Mouse (Mus musculus) stomach, postnatal 0 days (tissue): Measurements from ENCODE around the gene Ino80. TPM values are rescaled to one million over a fixed set of nuclear protein-coding genes. Genes with fewer than 3 reads are reported as not detected.

Source experiments
- ATAC-seq: fragments of 200-750 bp; cut with Nextera tagmentation; 2 replicates; pipeline ENCODE4 v1.8.0; 2017; ENCODE audit not compliant: low FRiP score, low TSS enrichment
- DNase-seq: peaks from one replicate; pipeline ENCODE4 v3.0.0-alpha.2; 2016; ENCODE audit warnings: low spot score
- H3K27ac ChIP-seq: fragments of 300-500 bp; sonication (generic); replicated peaks from 2 replicates; pipeline ENCODE4 v1.5.1; 2014; ENCODE audit warnings: mild to moderate bottlenecking, control low read depth
- H3K27me3 ChIP-seq: fragments of 300-500 bp; sonication (generic); 2 replicates; pipeline ENCODE4 v1.6.1; 2014; ENCODE audit warnings: low read length; ENCODE audit not compliant: control insufficient read depth, insufficient read depth
- H3K36me3 ChIP-seq: fragments of 300-500 bp; sonication (generic); 2 replicates; pipeline ENCODE4 v1.6.1; 2014; ENCODE audit warnings: low read length, mixed read lengths; ENCODE audit not compliant: control insufficient read depth, insufficient read depth
- H3K4me1 ChIP-seq: fragments of 300-500 bp; sonication (generic); replicated peaks from 2 replicates; pipeline ENCODE4 v1.6.1; 2014; ENCODE audit warnings: antibody characterized with exemption; ENCODE audit not compliant: control insufficient read depth, insufficient read depth
- H3K4me2 ChIP-seq: fragments of 300-500 bp; sonication (generic); replicated peaks from 2 replicates; pipeline ENCODE4 v1.6.1; 2014; ENCODE audit warnings: low read depth, mild to moderate bottlenecking, control low read depth, moderate library complexity
- H3K4me3 ChIP-seq: fragments of 300-500 bp; sonication (generic); 2 replicates; pipeline ENCODE4 v1.5.1; 2014; ENCODE audit warnings: low read depth, low read length, control low read depth
- H3K9ac ChIP-seq: fragments of 300-500 bp; sonication (generic); 2 replicates; pipeline ENCODE4 v1.6.1; 2014; ENCODE audit warnings: mild to moderate bottlenecking, low read length, control low read depth, mixed read lengths
- H3K9me3 ChIP-seq: fragments of 300-500 bp; sonication (generic); 2 replicates; pipeline ENCODE4 v1.6.1; 2016; ENCODE audit warnings: low read length; ENCODE audit not compliant: control insufficient read depth
- CTCF ChIP-seq: IDR thresholded peaks from 2 replicates; pipeline ENCODE4 v1.5.1; 2016; ENCODE audit warnings: antibody characterized with exemption, low read depth, mild to moderate bottlenecking, moderate library complexity
- EP300 ChIP-seq: optimal IDR thresholded peaks from 2 replicates; pipeline ENCODE3; 2016; ENCODE audit warnings: antibody characterized with exemption
- WGBS: fragments of 180-500 bp; shearing (Covaris S2); extraction: QIAGEN DNeasy Blood & Tissue Kit; methylation state at CpG from one replicate; pipeline ENCODE4 v1.1.7; 2014; 5-methylcytosine and 5-hydroxymethylcytosine counted together
- polyA plus RNA-seq: library from polyadenylated mRNA; unstranded; fragments of >200 nt; fragmentation: Nextera tagmentation; extraction: Ambion mirVana; gene quantifications from 2 replicates; pipeline ENCODE4 v1.2.1, GENCODE M21; 2015

Gene Ino80
- polyA plus RNA-seq, 1 experiment from 2014 or later, result 2.0 TPM

- H3K27me3 ChIP-seq, result no peaks in the 10 kb centered on the region
- no peaks in the 10 kb centered on the region for H3K36me3 ChIP-seq
- no peak overlapping the region for H3K27ac ChIP-seq
- H3K4me1 ChIP-seq, result no peaks in the 10 kb centered on the region
- no peak overlapping the region for H3K4me2 ChIP-seq
- ATAC-seq (no peak), DNase-seq (no peak)
- TF ChIP-seq CTCF (no peak), EP300 (no peak)
- H3K9me3 ChIP-seq, result peaks cover 2% of the 10 kb centered on the region; the same call in 1 of the 2 replicates
- WGBS, result 78% methylated on average over 6 of the region's 6 CpGs
- no peak overlapping the region for H3K9ac ChIP-seq
- no peak overlapping the region for H3K4me3 ChIP-seq
Measured at GRCm38 (mm10) chr2:119358249-119358648, 119.2 kb downstream of the Ino80 start.

GRCm38 (mm10) chr2:119356805-119357204 lies 120.7 kb downstream of the Ino80 start:
- WGBS, result 86% methylated on average over 5 of the region's 5 CpGs
- Histone ChIP-seq H3K9me3 (peaks cover 2% of the 10 kb centered on the region; the same call in 1 of the 2 replicates), H3K9ac (no peak overlapping the region), H3K27me3 (no peaks in the 10 kb centered on the region), H3K4me3 (no peak overlapping the region), H3K36me3 (no peaks in the 10 kb centered on the region), H3K4me1 (no peaks in the 10 kb centered on the region), H3K27ac (no peak overlapping the region), H3K4me2 (no peak overlapping the region)
- peak; percentile 10; the same call in 1 of the 2 replicates for ATAC-seq
- no peak for DNase-seq
- no peak for TF ChIP-seq EP300
- TF ChIP-seq CTCF, result no peak

- no peak for TF ChIP-seq CTCF
- Histone ChIP-seq H3K9me3 (no peaks in the 10 kb centered on the region; the same call in 1 of the 2 replicates), H3K4me1 (no peaks in the 10 kb centered on the region), H3K27me3 (no peaks in the 10 kb centered on the region), H3K9ac (no peak overlapping the region), H3K4me2 (no peak overlapping the region), H3K36me3 (no peaks in the 10 kb centered on the region), H3K4me3 (no peak overlapping the region), H3K27ac (no peak overlapping the region)
- no peak for ATAC-seq
- no peak for DNase-seq
Measured at GRCm38 (mm10) chr2:119356310-119356709, 121.2 kb downstream of the Ino80 start.

GRCm38 (mm10) chr2:119355651-119356050 lies 121.8 kb downstream of the Ino80 start:
- Histone ChIP-seq H3K27me3 (no peaks in the 10 kb centered on the region), H3K27ac (no peak overlapping the region), H3K4me1 (no peaks in the 10 kb centered on the region), H3K36me3 (no peaks in the 10 kb centered on the region), H3K9ac (no peak overlapping the region), H3K4me3 (no peak overlapping the region), H3K9me3 (no peaks in the 10 kb centered on the region), H3K4me2 (no peak overlapping the region)
- TF ChIP-seq EP300 (no peak), CTCF (peak; percentile 13; the same call in 1 of the 2 replicates)
- ATAC-seq (no peak), DNase-seq (no peak)
- WGBS, result 30% methylated on average over 7 of the region's 7 CpGs

GRCm38 (mm10) chr2:119355089-119355488 lies 122.4 kb downstream of the Ino80 start:
- no peaks in the 10 kb centered on the region for H3K9me3 ChIP-seq
- no peak overlapping the region for H3K4me2 ChIP-seq
- no peaks in the 10 kb centered on the region for H3K4me1 ChIP-seq
- no peak for DNase-seq
- no peak overlapping the region for H3K27ac ChIP-seq
- no peaks in the 10 kb centered on the region for H3K27me3 ChIP-seq
- TF ChIP-seq CTCF (no peak), EP300 (no peak)
- WGBS, result 76% methylated on average over 3 of the region's 3 CpGs
- no peaks in the 10 kb centered on the region for H3K36me3 ChIP-seq
- no peak overlapping the region for H3K9ac ChIP-seq
- H3K4me3 ChIP-seq, result no peak overlapping the region
- no peak for ATAC-seq

- Histone ChIP-seq H3K4me3 (no peak overlapping the region), H3K27ac (no peak overlapping the region), H3K27me3 (no peaks in the 10 kb centered on the region), H3K9ac (no peak overlapping the region), H3K9me3 (no peaks in the 10 kb centered on the region), H3K36me3 (no peaks in the 10 kb centered on the region), H3K4me1 (no peaks in the 10 kb centered on the region), H3K4me2 (no peak overlapping the region)
- TF ChIP-seq EP300 (no peak), CTCF (no peak)
- DNase-seq (no peak), ATAC-seq (no peak)
- WGBS, result 84% methylated on average over 8 of the region's 8 CpGs
Measured at GRCm38 (mm10) chr2:119353707-119354106, 123.8 kb downstream of the Ino80 start.
